Mouse (Mus musculus) right cerebral cortex, postnatal 14 days (tissue): ENCODE measurements at regions not wholly inside any gene's neighbourhood (a gene's known extent, or its start where the extent isn't known, plus 50 kb on each side); places are given as distances from the start of the nearest gene placed in this dataset.

Experiments
- DNase-seq: peaks from one replicate; pipeline ENCODE4 v3.0.0; 2022

GRCm38 (mm10) chr10:66102103-66102502, 993.8 kb upstream of the Jmjd1c start:
- no peak for DNase-seq

DNA sequence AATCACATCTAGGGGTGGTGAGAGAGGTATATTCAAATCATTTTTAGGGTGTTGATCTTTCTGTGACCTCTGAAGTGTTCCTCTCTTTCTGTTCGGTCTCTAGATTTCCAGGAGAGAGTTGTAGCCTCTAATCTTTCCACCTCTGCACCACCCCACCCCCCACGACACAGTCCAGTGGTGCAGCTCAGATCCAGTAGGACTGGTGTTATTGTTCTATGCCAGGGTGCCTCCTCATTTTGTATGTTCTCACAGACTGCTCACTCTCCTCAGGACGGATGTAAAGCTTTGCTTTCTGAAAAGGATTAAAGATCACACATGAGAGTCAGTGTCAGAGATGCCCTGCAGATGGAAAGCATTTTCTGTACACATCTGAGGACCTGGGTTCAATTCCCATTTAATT, 964.6 kb upstream of the Jmjd1c start:
- DNase-seq, result no peak

DNA sequence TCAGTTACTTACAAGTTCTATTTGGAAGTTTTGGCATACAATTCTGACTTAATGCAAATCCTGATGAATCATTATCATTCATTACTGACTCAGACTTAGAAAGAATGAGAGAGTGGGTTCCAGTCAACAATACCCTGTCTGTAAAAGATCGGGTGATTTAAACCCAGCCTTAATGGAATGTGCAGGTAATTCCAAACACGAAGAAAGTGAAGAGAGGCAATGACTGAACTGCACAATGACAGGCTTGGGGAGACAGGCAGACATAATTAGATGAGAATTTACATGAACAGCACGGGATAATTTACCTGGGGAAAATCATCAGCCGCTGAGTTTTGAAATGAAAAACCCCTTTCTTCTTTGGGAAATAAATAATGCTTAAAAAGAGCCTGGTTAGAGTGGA, 963.9 kb upstream of the Jmjd1c start:
- no peak for DNase-seq

DNA sequence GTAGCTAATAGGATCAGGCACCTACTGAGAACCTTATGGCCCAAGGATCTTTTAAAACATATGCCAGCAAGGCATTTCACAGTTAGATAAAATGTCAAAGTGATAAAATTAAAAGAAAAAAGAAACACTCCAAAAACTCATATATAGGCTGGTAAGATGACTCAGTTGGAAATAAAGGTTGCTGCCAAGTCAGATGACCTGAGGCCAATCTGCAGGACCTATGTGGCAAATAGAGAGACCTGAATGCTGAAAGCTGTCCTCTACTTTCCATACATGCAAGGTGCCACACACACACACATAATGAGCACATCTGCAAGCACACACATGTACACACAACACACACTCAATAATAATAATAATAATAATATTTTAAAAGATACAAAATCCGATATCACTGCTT, 953.5 kb upstream of the Jmjd1c start:
- DNase-seq, result no peak

DNA sequence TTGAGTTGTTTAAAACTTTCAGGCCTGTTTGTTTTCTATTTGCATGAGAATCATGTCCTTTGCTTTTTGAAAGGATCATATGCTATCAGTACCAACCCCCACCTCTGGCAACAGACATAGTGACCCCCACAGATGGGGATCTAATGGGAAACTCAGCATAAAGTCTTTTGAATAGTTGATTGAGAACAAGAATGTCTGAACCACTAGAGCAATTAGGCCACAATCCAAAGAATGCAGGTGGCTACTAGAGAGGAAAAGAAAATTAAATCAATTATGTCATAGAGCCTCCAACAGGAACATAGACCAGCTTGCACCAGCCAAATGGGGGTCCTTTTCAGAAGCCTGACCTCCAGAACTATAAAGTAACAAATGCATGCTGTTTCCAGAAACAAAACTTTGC, 953.0 kb upstream of the Jmjd1c start:
- no peak for DNase-seq

- no peak for DNase-seq
Measured at GRCm38 (mm10) chr10:66150966-66151365, 945.0 kb upstream of the Jmjd1c start.

DNA sequence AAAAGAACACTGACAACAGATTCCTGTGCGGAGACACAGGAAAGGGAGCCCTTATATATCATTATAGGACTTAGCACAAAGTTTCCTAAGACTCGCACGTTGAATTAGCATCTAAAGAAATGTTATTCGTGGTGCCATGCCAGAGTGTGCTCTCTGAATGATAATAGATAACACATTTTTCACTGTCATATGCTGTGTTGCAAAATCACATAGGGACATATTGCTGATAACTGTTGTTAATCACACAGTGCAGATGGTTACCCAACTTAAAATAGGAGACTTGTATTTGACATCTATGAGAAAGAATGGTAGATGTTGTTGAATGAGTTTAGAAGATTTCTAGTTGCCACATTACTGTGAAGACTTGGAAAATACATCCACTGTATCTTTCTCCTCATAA, 943.1 kb upstream of the Jmjd1c start:
- DNase-seq, result no peak

GRCm38 (mm10) chr10:66160916-66161556, 934.9 kb upstream of the Jmjd1c start:
- DNase-seq, result no peak

DNA sequence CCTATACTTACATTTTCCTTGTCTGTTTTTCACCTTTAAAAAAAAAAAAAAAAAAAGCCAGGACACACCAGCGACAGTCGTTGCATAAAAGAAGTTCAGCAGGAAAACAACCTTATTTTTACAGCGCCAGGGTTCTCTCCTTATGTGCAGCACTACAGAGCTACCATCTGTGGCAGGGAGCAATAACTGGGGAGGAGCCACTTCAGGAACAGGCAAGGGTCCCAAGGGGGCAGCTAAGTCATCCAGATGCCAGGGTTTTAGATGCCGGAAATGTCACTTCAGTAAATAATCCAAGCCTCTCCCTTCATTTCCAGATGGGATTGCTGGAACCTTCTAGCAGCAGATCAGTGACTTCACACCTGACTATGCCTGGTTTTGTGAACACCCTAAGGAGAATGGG, 923.1 kb upstream of the Jmjd1c start:
- no peak for DNase-seq

- DNase-seq, result no peak
Measured at GRCm38 (mm10) chr10:66177318-66177717, 918.6 kb upstream of the Jmjd1c start.

DNA sequence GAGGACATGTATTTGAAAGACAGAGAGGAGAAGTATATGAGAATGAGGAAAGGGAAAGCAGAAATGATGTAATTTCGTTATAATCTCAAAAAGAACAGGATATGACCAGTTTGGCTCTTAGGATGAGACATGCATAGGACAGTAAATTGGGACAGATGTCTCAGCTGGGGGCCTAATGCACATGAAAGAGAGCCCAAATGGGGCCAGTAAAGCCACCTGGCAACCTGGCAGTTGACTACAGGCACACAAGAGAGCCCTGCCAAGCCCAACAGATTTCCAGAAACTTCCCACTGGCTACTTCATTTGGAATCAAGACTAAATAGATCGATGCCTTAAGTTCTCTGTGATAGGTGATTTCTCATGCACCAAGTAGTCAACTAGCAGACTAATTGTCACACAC, 914.7 kb upstream of the Jmjd1c start:
- DNase-seq, result no peak

DNA sequence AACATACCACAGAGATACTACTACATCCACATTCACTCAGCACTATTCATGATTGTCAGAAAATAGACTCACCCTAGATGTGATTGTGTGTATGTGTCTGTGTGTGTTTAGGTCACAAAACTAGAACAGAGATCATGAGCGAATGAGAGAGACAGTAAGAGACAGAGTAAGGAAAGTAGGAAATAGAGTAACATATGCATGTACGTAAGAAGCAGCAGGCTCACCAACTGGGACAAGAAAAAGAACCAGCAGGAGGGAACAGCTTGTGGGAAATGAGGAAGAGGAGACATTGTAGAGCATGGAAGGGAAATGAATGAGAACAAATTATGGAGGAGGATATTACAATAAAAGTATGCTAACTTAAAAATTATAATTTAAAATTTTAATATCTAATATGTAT, 912.9 kb upstream of the Jmjd1c start:
- DNase-seq, result no peak

- no peak for DNase-seq
Measured at GRCm38 (mm10) chr10:66187038-66187437, 908.9 kb upstream of the Jmjd1c start.

DNA sequence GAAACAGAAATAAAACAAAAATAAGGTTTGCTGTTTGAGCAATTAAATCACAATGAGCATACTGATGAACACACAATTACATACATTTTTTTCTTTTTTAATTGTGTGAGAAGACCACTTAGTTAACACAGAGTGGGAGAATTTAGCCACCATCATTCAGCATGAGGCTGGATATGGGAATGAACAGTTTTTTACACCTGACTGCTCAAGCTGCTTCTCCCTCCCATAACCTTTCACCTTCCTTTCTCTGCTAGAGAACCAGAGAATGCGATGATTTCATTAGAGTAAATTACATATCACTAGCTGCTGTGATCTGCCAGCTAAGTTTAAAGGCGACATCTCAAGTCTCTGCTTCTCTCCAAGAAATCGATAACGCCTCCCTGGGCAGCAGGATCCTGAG, 894.8 kb upstream of the Jmjd1c start:
- no peak for DNase-seq

DNA sequence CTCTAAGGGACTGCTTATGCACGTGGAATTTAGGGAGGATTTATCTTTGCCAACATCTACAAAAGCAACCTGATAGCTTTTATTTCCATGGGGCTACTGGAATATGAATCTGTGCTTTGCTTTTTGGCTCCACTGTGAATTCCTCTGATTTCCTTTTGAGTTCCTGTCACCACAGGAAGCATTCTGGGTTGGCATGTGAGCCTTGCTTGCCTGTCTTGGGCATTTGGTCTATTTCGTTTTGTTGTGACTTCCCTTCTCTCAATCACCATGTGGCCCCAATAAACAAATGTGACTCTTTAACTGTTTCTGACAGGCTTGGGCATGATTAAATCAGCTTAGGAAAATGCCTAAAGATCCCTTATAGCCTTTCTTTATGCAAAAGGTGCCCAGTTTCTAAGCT, 867.8 kb upstream of the Jmjd1c start:
- no peak for DNase-seq

- DNase-seq, result no peak
Measured at GRCm38 (mm10) chr10:66234370-66234916, 861.5 kb upstream of the Jmjd1c start.

- DNase-seq, result no peak
Measured at GRCm38 (mm10) chr10:66256377-66256776, 839.5 kb upstream of the Jmjd1c start.

DNA sequence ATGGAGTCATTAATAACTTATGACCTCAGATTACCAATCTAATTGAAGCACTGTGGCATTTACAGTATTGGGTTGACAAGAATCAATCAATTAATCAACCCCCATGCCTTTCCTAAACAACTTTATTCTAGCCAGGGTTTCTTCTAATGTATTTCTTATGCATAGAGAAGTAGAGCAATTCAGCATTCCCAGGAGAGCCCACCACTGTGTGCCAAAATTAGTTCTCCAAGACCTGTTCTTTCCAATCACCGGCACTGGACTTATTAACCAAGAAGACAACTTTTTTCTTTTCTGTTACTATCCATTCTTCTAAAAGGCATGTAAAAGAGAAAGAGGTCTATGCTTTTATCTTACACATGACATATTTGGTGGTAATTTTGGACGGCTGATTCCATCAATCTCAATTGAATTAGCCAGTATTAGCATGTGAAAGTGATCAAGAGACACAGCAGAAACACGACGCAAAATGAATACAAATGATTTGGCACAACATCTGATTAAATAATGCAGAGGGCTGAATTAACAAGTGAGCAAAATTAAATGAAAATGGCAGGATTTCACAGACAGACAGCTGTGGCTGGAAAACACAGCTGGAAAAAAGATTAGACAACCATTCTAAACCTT, 825.2 kb upstream of the Jmjd1c start:
- no peak for DNase-seq

DNA sequence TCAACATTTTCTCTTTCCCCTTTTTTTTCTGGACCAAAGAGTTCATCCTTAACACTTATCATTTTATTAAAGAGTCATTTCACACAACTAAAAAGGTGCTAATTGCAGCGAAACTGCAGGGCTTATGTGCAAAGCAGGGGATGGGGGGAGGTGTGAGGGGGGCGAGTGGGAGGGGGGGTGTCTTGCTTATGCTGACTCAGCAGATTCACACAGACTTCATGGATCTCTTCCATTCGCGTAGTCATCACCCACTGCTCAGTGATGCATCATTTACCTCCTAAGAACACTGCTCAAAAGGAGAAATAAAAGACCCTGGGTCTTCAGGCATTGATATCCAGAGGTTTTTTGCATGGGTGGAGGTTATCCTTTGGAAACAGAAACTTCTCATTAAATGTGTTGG, 800.3 kb upstream of the Jmjd1c start:
- DNase-seq, result no peak

DNA sequence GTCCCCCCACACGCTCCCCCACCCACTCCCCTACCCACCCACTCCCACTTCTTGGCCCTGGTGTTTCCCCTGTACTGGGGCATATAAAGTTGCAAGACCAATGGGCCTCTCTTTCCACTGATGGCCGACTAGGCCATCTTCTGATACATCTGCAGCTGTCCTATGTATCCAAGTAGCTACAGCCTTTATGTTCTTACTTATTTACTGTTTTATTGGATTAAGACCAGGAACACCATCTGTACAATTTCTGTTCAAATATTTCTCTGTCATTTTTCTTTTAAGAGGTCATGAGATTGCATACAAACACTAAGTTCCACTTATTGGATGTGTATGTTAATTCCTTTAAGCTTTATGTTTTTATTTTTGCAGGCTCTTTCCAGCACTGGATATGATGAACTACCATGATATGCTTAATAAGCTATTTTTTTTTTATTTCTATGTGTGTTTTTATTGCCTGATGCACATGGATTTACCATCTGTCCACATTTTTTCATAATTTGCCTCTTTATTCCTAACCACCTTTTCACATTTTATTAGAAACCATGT, 792.6 kb upstream of the Jmjd1c start:
- DNase-seq, result no peak

DNA sequence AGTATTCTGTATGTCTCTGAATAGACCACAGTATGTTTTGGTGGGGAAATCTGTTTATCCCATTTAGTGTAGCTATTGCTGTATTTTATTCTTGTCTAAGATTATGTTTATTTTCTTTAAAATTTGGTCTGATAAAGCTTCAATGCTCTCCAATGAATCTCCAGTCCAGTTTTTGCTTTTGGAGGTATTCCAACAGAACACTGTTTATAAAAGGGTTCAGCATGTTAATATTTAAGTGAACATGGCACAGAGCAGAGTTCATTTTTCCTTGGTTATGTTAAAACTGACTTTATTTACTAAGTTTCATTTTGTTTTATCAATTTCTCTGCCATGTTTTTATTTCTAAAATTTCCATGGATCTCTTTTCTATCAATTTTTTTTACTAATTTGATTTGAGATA, 791.0 kb upstream of the Jmjd1c start:
- DNase-seq, result no peak

- DNase-seq, result no peak
Measured at GRCm38 (mm10) chr10:66331166-66331565, 764.8 kb upstream of the Jmjd1c start.

DNA sequence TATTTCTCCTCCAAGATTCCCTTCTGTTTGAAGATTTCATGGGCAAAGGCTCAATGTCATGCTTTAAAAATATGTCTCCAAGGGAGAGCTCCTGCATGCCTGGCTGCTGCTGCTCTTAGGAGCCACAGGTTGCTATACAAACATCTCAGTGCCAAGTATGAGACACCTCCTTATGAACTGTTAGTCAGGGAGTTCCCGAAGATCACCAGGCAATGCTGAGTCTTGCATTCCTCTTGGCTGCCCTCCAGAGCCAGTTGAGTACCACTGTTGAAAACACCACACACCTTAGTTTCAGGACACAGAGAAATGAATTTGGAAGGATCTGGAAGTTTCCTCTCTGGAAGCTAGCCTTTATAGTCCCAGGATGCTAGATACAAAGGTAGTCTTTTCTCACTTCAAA, 757.9 kb upstream of the Jmjd1c start:
- no peak for DNase-seq

DNA sequence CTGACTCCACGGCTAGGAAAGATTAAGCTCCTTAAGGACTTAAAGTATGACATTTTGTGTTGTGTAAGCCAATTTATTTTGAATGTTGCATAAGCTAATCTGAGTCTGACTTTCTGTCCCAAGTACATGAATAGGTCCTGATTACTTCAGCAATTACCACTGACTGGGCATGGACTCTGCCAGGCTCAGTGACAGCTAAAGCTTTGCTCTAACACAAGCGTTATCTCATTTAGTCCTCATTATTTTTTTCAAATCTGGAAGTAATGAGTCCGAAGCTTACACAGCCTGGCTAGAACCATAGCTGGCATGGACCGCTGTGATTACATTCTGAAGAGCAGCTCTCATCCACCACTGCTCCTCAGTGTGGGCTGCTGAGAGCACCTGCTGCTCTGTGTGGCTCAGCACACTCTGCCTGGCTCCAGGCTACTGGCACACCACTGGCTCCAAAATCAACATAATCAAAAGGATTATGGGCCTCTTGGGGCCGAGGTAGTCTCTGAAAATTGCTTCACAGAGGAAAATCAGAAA, 753.0 kb upstream of the Jmjd1c start:
- DNase-seq, result no peak
